Mouse (Mus musculus): ENCODE measurements around the gene Prr15l. TPM values are rescaled to one million over a fixed set of nuclear protein-coding genes. Genes with fewer than 3 reads are reported as not detected.
A peak's percentile ranks its signal among the peaks of the same experiment; 100 is the strongest.

The Prr15l gene
- polyA plus RNA-seq, 1 experiment from 2014 or later = 1.5 TPM

DNA sequence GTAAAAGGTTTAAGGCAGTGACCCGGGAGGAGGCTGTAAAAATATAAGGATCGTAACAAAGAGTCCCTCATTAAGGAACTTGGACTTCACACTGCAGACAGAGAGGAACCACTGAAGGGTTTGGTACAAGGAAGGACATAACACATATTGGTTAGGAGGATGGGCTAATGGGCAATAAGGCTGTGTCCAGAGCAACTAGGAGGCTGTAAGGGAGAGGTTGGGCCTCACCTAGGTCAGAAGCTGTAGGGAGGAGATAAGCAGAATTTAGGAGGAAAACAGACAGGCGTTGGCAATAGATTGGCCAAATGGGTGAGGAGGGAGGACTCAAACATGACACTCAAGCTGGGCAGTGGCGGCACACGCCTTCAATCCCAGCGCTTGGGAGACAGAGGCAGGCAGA, 10.5 kb upstream of the Prr15l start:
- no peak for DNase-seq (ENCODE audit: low spot score)

DNA sequence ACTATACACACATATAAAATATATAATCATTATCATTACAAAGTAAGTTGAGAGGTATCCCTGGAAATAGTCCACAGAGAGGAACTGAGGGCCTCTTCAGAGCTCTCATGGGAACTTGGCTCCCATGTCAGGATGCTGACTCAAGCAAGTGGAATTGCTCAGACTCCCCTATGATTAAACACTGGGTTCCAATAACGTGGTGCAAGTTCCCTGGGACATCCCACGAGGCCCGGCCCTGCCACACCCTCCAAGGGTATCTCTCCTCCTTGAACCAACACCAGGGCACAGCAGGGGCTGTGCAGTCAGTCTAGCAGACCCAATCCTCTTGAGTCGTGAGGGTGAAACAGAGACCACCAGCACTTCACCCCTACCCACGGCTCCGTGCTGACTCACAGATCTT, 8.9 kb upstream of the Prr15l start:
- no peak for DNase-seq (ENCODE audit: low spot score)

DNA sequence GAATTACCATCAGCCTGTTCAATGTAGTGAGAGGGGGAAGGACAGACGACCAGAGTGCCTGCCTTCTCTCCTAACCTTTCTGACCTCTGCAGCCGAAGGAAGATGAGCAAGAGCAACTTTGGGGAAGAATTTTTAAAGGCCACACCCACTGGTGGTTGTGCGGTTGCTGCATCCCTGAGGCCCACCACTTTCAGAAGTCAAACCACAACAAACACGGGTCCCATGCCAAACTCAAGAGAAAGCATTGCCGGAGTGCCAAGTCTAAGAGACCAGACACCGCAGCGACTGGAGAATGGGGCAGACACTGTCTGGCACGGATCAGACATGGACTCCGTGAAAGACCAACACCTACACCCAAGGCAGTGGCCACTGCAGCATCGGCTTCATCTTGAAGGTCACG, 3.0 kb upstream of the Prr15l start:
- DNase-seq (ENCODE audit: low spot score) = peak; percentile 39

DNA sequence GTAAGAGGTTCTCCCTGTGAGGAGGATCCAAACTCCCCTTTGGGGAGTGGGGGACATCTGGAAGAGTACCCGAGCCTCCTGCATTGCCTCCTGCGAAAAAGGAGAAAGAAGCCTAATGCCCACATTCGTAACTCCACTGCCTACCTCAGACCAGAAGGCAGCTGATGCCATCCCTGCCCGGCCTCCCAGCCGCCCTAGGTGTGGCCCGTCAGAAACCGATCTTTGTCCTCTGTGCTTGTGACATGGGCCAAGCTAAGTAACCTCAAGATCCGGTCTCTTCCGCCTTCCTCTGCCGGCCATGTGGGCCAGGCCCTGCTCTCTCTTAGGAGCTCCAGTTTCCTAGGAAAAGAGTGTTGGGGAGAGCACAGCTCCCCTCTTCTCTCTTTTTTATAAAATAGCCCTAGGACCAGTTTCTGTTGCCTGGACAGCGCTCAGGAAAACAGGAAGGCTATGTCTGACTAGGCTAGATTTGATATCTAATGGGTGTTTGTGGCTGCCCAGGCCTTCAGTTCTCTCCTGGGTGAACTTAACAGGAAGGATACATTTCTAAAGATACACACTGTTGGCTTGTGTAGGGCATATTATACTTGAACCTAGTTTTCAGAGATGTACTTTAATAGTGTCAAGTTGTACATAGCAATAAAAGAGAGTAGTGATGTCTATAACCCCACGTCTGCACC, 2.3 kb upstream of the Prr15l start:
- no peak for DNase-seq (ENCODE audit: low spot score)

- no peak for DNase-seq (ENCODE audit: low spot score)
These were observed 1.3 kb upstream of the Prr15l start for GRCm38 (mm10) chr11:96926587-96926986.

GRCm38 (mm10) chr11:96928691-96929090, 787 bp downstream of the Prr15l start:
- DNase-seq (ENCODE audit: low spot score) = no peak

GRCm38 (mm10) chr11:96929096-96929765, 1.3 kb downstream of the Prr15l start:
- no peak for DNase-seq (ENCODE audit: low spot score)

DNA sequence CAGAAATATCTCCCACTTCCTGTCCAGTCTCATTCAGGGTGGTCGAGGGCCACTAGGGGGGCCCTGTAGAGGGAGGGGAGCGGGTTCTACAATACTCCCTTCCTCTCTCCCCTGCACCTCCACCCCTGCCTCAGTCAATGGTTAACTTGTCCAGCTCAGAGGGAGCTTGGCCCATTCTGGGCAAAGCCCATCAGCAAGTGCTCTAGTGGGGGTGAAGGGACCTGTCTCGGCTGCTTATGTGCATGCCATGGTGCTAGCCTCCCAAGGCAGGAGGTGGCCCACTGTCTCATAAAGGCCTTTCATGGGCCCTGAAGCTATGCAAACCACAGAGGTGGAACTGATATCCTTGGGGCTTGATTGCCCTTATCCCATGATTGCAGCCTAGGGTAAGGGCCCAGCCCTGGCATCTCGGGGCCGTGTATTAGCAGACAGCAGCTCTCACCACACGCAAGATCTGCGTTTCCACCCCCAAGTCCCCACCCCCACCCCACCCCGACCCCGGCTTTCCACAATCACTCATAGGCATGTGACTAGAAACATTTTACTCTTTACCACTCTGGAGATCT, 1.9 kb downstream of the Prr15l start:
- DNase-seq (ENCODE audit: low spot score) = no peak

DNA sequence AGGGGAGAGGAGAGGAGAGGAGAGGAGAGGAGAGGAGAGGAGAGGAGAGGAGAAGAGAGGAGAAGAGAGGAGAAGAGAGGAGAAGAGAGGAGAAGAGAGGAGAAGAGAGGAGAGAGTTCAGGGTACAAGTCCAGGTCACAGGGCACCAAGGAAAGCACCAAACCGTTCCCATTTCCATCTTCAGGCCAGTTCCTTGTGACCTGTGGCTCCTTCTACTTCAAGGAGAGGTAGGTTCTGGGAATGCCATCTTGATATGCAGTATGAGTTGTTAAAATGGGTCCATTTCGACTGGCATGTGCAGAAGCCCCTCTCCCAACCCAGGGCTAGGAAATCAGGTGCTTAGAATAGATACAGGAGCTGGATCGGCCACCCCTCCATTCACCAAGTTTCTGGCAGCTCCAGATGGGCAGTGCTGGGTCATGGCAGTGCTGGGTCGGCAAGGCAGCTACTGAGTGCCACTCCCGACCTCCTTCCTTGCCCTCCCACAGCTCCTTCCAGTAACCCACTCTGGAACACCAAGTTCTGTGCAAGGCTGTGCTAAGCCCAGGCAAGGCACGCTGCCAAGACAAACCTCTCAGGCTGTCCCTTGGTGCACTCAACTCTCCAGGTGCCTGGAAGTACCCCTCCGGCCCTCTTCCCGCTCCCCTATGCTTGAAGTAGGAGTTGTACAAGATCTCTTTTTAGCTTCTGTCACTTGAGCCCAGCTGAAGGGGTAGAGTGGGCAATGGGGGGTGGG, 3.6 kb downstream of the Prr15l start:
- DNase-seq (ENCODE audit: low spot score) = no peak

DNA sequence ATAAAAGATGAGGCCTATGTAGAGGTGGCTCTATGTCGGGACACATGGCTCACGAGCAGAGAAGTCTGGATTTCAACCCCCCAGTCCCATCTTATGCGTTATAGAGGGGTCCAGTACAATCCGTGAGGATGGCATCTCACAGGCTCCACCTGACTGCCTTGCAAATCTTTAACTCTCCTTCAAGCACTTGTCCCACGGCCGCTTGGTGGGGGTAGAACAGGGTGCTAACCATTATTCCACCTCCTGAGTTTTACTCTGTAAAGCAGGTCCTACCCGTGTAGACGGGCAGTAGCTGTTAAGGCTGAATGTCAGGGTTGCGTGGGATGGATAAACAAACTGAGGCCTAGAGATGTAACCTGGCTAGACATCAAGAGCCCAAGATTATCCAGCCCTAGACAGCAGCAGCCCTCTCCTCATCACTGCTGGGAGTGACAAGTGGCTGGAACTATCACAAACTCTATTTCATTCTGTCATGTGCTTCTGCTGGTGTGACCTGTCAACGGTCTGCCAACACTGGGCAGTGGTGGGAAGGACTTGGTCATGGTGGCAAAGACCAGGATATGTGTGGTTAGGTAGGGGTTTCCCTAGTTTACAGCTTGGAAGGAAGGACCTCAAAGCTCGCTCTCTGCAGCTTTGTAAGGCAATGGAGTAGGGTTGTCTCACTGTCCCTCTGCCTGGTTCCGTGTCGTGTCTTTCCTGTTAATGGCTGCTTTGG, 5.8 kb downstream of the Prr15l start:
- no peak for DNase-seq (ENCODE audit: low spot score)

- peak; percentile 73 for DNase-seq (ENCODE audit: low spot score)
These were observed 7.0 kb downstream of the Prr15l start for GRCm38 (mm10) chr11:96934921-96935356.

DNA sequence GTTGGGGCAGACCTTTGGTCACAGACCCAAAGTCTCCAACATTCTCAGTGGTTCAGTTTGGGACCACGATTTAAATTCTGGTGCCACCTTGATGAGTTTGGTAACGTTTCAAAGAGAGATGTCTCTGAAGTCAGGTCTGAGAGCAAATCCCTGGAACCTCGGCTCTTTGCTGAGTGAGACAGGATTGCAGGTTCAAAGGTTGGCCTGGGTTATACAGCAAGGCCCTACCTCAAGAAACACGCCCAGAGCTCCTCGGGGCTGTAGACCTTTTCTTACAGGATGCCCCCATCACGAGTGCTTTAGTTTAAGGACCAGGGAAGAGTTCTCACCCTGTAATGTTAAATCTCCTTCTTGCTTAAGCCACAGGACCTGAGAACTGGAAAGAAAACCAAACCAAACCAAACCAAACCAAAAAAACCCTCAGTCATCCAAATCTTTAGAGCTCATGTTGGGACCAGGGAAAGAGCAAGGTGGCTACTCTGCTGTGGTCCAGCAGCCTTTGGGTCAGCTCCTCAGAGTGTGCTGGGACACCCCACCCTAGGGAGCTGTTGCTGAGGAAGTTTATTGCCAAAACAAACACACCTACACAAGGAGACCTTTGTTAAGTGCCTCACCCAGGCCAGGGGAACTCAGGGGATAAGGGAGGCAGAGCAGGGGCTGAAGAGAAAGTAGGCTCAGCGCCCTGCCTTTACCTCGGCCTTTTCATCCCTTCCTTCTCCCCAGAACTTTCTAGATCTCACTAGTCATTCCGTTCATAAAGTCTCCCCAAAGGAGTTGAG, 8.2 kb downstream of the Prr15l start:
- no peak for DNase-seq (ENCODE audit: low spot score)

GRCm38 (mm10) chr11:96937549-96938425, 9.9 kb downstream of the Prr15l start:
- DNase-seq (ENCODE audit: low spot score) = no peak

DNA sequence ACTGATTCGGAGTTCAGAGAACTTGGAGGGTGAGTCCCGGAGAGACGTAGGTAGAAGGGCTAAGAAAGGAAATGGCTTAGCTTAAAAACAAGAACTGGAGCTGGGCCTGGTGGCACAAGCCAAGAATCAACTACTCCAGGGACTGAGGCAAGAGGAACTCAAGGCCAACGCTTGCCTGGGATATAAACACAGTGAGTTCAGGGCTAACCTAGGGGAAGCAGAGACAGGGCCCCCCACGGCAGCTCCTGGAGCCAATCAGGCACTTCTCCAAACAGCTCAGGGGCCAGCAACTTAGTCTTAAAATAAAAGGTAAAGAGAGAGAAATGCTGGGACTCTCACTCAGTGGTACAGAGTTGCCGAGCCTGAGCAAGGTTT, 10.5 kb downstream of the Prr15l start:
- DNase-seq (ENCODE audit: low spot score) = no peak

GRCm38 (mm10) chr11:96940578-96941465, 12.9 kb downstream of the Prr15l start:
- DNase-seq (ENCODE audit: low spot score) = peak; percentile 45

DNA sequence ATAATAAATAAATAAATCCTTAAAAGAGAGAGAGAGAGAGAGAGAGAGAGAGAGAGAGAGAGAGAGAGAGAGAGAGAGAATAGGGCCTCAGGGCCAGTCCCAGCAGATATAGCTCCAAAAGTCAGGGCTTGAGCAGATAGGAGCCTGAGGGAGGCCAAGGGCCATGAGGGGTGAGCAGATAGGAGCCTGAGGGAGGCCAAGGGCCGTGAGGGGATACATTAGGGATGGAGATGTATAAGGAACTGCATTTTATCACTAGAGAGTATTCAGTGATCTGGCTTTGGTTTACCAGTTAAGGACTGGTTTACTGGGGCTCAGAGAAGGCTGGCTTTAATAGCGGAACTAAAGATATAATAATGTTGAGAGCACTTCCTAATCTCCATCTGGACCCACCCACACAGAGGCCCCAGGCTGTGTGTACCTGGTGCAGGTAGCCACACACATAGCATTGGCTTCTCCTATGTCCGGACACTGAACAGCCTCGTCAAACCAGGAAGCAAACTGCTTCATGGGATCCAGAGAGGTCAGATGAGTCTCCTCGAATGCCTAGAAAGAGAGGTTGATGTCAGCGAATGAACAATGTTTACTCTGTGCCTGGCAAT, 14.2 kb downstream of the Prr15l start:
- no peak for DNase-seq (ENCODE audit: low spot score)

DNA sequence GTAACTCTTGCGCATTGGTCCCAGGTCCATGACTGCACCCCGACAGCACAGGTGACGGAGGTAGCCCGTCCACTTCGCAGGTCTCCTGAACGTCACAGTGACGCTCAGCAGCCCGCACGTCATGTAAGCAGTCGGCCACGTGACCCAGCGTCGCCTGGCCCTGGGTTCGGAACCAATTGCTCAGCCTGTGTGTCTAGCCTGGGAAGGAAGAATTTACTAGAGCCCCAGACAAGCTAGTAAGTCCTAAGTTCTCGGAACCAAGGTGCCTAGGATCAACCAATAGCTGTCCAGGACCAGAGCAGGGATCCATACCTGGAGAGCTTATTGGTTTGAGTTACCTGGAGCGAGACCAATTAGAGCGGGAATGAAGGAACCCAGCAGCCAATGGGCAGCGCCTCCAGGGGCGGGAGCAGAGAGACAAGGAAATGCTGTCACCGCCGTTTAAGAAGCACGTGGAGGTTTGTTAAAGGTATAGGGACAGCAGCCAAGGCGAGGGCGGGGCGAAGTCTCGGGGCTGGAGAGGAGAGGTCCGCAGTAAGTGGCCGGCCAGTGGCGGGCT, 15.9 kb downstream of the Prr15l start, which contains the start of gene Pnpo:
Gene Pnpo (minus strand): TSS at position 241 of the 559 bp plus-strand sequence.
- peak; percentile 95 for DNase-seq (ENCODE audit: low spot score)

Data from thymus, postnatal 0 days (tissue).